Mouse (Mus musculus) stomach, postnatal 0 days (tissue): ENCODE measurements at regions not wholly inside any gene's neighbourhood (a gene's known extent, or its start where the extent isn't known, plus 50 kb on each side); places are given as distances from the start of the nearest gene placed in this dataset.

Source experiments
- ATAC-seq: fragments of 200-750 bp; cut with Nextera tagmentation; 2 replicates; pipeline ENCODE4 v1.8.0; 2017; ENCODE audit not compliant: low FRiP score, low TSS enrichment
- DNase-seq: peaks from one replicate; pipeline ENCODE4 v3.0.0-alpha.2; 2016; ENCODE audit warnings: low spot score
- H3K27ac ChIP-seq: fragments of 300-500 bp; sonication (generic); replicated peaks from 2 replicates; pipeline ENCODE4 v1.5.1; 2014; ENCODE audit warnings: mild to moderate bottlenecking, control low read depth
- H3K27me3 ChIP-seq: fragments of 300-500 bp; sonication (generic); 2 replicates; pipeline ENCODE4 v1.6.1; 2014; ENCODE audit warnings: low read length; ENCODE audit not compliant: control insufficient read depth, insufficient read depth
- H3K36me3 ChIP-seq: fragments of 300-500 bp; sonication (generic); 2 replicates; pipeline ENCODE4 v1.6.1; 2014; ENCODE audit warnings: low read length, mixed read lengths; ENCODE audit not compliant: control insufficient read depth, insufficient read depth
- H3K4me1 ChIP-seq: fragments of 300-500 bp; sonication (generic); replicated peaks from 2 replicates; pipeline ENCODE4 v1.6.1; 2014; ENCODE audit warnings: antibody characterized with exemption; ENCODE audit not compliant: control insufficient read depth, insufficient read depth
- H3K4me2 ChIP-seq: fragments of 300-500 bp; sonication (generic); replicated peaks from 2 replicates; pipeline ENCODE4 v1.6.1; 2014; ENCODE audit warnings: low read depth, mild to moderate bottlenecking, control low read depth, moderate library complexity
- H3K4me3 ChIP-seq: fragments of 300-500 bp; sonication (generic); 2 replicates; pipeline ENCODE4 v1.5.1; 2014; ENCODE audit warnings: low read depth, low read length, control low read depth
- H3K9ac ChIP-seq: fragments of 300-500 bp; sonication (generic); 2 replicates; pipeline ENCODE4 v1.6.1; 2014; ENCODE audit warnings: mild to moderate bottlenecking, low read length, control low read depth, mixed read lengths
- H3K9me3 ChIP-seq: fragments of 300-500 bp; sonication (generic); 2 replicates; pipeline ENCODE4 v1.6.1; 2016; ENCODE audit warnings: low read length; ENCODE audit not compliant: control insufficient read depth
- CTCF ChIP-seq: IDR thresholded peaks from 2 replicates; pipeline ENCODE4 v1.5.1; 2016; ENCODE audit warnings: antibody characterized with exemption, low read depth, mild to moderate bottlenecking, moderate library complexity
- EP300 ChIP-seq: optimal IDR thresholded peaks from 2 replicates; pipeline ENCODE3; 2016; ENCODE audit warnings: antibody characterized with exemption
- WGBS: fragments of 180-500 bp; shearing (Covaris S2); extraction: QIAGEN DNeasy Blood & Tissue Kit; methylation state at CpG from one replicate; pipeline ENCODE4 v1.1.7; 2014; 5-methylcytosine and 5-hydroxymethylcytosine counted together

GRCm38 (mm10) chr15:62168522-62168921 is 1245.7 kb upstream of the A1bg start:
- TF ChIP-seq CTCF = no peak
- H3K27ac ChIP-seq = no peak overlapping the region
- no peak overlapping the region for H3K9ac ChIP-seq
- DNase-seq (no peak), ATAC-seq (no peak)
- no peak overlapping the region for H3K4me3 ChIP-seq
- WGBS = 95% methylated on average over 2 of the region's 2 CpGs
- no peak overlapping the region for H3K4me2 ChIP-seq
- H3K9me3 ChIP-seq = no peaks in the 10 kb centered on the region
- H3K27me3 ChIP-seq = no peaks in the 10 kb centered on the region
- H3K36me3 ChIP-seq = no peaks in the 10 kb centered on the region
- H3K4me1 ChIP-seq = no peaks in the 10 kb centered on the region

DNA sequence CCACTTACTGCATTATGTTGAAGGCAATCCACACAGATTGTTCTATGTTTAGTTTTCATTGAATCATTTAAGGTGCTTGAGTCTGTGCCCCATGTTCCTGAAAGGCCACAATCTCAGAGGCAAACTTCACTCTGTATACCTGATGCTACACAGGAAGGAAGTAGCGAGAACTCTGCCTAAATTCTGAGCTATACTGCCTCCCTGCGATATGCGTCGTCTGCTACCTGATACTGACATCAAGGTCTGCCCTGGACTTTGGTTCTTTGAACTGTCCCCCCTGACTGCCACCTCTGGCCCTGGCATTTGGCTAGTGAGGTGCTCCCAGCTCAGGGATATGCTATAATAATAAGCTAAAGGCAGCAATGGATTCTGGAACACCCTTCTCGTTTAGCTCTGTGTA is 1244.0 kb upstream of the A1bg start:
- no peak overlapping the region for H3K4me2 ChIP-seq

DNA sequence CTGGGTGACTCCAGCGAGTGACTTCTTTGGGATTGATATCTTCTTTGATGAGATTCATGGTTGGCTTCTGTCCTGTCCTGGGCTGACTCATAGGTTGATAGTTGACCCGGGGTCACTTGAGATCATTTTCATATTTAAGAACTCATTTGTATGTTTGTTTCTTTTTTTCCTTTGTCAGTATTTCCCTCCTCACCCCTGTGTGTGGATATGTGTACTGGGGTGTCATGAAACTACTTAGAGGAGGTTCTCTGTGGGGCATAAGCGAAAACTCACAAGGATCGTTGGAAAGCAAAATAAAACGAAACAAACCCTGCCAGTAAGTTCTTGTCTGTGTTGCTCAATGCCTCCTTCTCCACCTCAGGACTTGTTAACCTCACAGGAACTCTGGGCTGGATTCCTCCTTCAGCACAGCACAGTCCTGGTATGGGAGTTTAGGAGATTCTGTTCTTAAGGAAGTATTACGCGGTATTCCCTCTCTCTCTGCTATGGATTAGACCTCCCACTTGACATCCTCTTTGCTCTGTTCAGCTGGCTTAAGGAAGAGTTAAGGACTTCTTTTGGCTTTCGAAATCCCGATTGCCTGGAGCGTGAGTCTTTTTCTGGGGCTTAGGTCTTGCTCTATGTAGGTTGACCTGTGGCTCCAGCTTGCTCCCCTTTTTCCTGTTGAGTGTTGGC is 1243.2 kb upstream of the A1bg start:
- TF ChIP-seq CTCF (no peak), EP300 (no peak)
- no peak overlapping the region for H3K4me2 ChIP-seq
- no peaks in the 10 kb centered on the region for H3K27me3 ChIP-seq
- no peaks in the 10 kb centered on the region for H3K36me3 ChIP-seq
- 91% methylated on average over 10 of the region's 10 CpGs for WGBS
- H3K27ac ChIP-seq = no peak overlapping the region
- DNase-seq (no peak), ATAC-seq (no peak)
- H3K4me1 ChIP-seq = no peaks in the 10 kb centered on the region
- no peak overlapping the region for H3K4me3 ChIP-seq
- H3K9ac ChIP-seq = no peak overlapping the region
- H3K9me3 ChIP-seq = no peaks in the 10 kb centered on the region

More for the DNA sequence above, 1244.0 kb upstream of the A1bg start:
- DNase-seq (no peak), ATAC-seq (no peak)
- Histone ChIP-seq H3K27me3 (no peaks in the 10 kb centered on the region), H3K4me3 (no peak overlapping the region), H3K4me1 (no peaks in the 10 kb centered on the region), H3K27ac (no peak overlapping the region), H3K9me3 (no peaks in the 10 kb centered on the region), H3K36me3 (no peaks in the 10 kb centered on the region), H3K9ac (no peak overlapping the region)
- no peak for TF ChIP-seq CTCF
- no peak for TF ChIP-seq EP300
- 80% methylated on average over 5 of the region's 5 CpGs for WGBS

GRCm38 (mm10) chr15:62164766-62165410 is 1242.1 kb upstream of the A1bg start:
- H3K36me3 ChIP-seq = no peaks in the 10 kb centered on the region
- no peak overlapping the region for H3K4me3 ChIP-seq
- H3K9me3 ChIP-seq = no peaks in the 10 kb centered on the region
- no peaks in the 10 kb centered on the region for H3K27me3 ChIP-seq
- no peaks in the 10 kb centered on the region for H3K4me1 ChIP-seq
- WGBS = 90% methylated on average over 9 of the region's 9 CpGs
- ATAC-seq (no peak), DNase-seq (no peak)
- no peak overlapping the region for H3K27ac ChIP-seq
- H3K4me2 ChIP-seq = no peak overlapping the region
- H3K9ac ChIP-seq = no peak overlapping the region
- TF ChIP-seq CTCF = no peak
- no peak for TF ChIP-seq EP300

DNA sequence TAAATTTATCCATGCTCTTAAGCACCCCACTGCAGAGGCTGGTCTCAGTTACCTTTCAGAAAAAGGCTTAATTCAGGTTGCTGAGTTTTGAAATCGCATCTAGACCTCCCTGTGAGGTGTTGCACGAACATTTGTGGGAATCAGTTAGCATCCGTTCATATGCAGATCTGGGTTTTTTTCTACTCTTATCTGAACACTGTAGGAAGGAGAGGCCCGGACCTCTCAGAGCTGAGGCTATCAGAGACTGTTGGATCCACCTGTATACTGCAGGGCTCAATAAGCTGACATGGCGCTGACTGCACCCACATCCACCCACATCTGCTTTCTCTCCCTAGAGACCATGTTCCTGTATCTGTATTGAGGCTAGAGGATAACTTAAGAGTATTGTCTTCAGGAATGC is 1240.4 kb upstream of the A1bg start:
- no peaks in the 10 kb centered on the region for H3K9me3 ChIP-seq
- no peak overlapping the region for H3K27ac ChIP-seq
- no peaks in the 10 kb centered on the region; the same call in 1 of the 2 replicates for H3K36me3 ChIP-seq
- TF ChIP-seq EP300 = no peak
- H3K4me2 ChIP-seq = no peak overlapping the region
- ATAC-seq (no peak), DNase-seq (no peak)
- no peaks in the 10 kb centered on the region for H3K4me1 ChIP-seq
- no peak overlapping the region for H3K9ac ChIP-seq
- WGBS = 84% methylated on average over 5 of the region's 5 CpGs
- H3K27me3 ChIP-seq = no peaks in the 10 kb centered on the region
- H3K4me3 ChIP-seq = no peak overlapping the region

- Histone ChIP-seq H3K27ac (no peak overlapping the region), H3K36me3 (no peaks in the 10 kb centered on the region; the same call in 1 of the 2 replicates), H3K9me3 (no peaks in the 10 kb centered on the region), H3K4me2 (no peak overlapping the region), H3K9ac (no peak overlapping the region), H3K27me3 (no peaks in the 10 kb centered on the region), H3K4me1 (no peaks in the 10 kb centered on the region), H3K4me3 (no peak overlapping the region)
- TF ChIP-seq CTCF = no peak
- TF ChIP-seq EP300 = no peak
- 79% methylated on average over 4 of the region's 4 CpGs for WGBS
- ATAC-seq (no peak), DNase-seq (no peak)
These were observed 1239.9 kb upstream of the A1bg start for GRCm38 (mm10) chr15:62162648-62163194.
